Mouse (Mus musculus) thymus, postnatal 4 days (tissue): ENCODE data around the gene Zfp109.

Experiments
- DNase-seq: peaks from one replicate; pipeline ENCODE4 v3.0.0; 2021

The Zfp109 gene

GRCm38 (mm10) chr7:24207488-24208261 is 29.7 kb downstream of the Zfp109 start:
- DNase-seq, result no peak

GRCm38 (mm10) chr7:24196961-24197360 is 40.4 kb downstream of the Zfp109 start:
- no peak for DNase-seq

GRCm38 (mm10) chr7:24193157-24193556 is 44.2 kb downstream of the Zfp109 start:
- DNase-seq, result no peak

GRCm38 (mm10) chr7:24191361-24191760 is 46.0 kb downstream of the Zfp109 start:
- no peak for DNase-seq

GRCm38 (mm10) chr7:24189571-24189944 is 47.8 kb downstream of the Zfp109 start:
- no peak for DNase-seq

GRCm38 (mm10) chr7:24188901-24189570 is 48.3 kb downstream of the Zfp109 start:
- DNase-seq, result no peak

- no peak for DNase-seq
These were observed 49.7 kb downstream of the Zfp109 start for GRCm38 (mm10) chr7:24187611-24188010.
